Mouse (Mus musculus) spleen, postnatal 10 days (tissue): Measurements from ENCODE around the gene Lrmda.
A peak's percentile ranks its signal among the peaks of the same experiment; 100 is the strongest.

Source experiments
- DNase-seq, 2 experiments: peaks; one replicate each; pipeline ENCODE4 v3.0.0; 2021 to 2022; ENCODE audit warnings: low spot score in 2 of 2

Lrmda gene

DNA sequence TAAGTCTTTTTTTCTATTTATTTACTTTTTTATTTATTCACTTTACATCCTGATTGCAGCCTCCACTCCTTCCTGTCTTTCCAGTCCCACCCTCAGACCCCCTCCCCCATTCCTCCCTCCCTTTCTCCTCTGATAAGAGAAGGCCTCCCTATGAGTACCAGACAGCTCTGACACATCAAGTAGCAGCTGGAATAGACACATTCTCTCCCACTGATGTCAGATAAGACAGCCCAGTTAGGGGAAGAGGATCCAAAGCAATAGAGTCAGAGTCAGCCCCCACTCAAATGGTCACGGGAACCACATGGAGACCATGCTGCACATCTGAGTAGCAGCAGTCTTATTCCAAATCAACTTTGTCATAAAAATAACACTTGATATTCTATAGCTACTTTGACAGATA is 700.5 kb downstream of the Lrmda start:
- DNase-seq: no peak

DNA sequence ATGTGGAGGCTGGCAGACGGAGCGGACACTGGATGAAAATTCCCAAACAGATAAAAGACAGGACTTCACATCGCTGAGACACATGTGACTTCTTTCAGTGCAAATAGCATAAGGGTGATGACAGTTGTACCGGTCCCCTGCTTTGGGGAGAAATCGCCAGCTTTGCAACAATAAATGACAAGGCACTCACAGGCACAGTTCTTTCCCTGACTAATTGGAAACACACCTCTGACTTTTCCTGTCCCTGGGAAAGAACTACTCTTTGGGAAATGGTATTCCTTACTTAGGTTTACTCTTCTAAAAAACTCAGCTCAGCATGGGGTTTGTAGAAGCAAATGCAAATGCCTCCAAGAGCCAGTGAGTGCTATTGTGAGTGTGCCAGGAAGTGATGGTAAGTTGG is 702.3 kb downstream of the Lrmda start:
- DNase-seq: no peak

DNA sequence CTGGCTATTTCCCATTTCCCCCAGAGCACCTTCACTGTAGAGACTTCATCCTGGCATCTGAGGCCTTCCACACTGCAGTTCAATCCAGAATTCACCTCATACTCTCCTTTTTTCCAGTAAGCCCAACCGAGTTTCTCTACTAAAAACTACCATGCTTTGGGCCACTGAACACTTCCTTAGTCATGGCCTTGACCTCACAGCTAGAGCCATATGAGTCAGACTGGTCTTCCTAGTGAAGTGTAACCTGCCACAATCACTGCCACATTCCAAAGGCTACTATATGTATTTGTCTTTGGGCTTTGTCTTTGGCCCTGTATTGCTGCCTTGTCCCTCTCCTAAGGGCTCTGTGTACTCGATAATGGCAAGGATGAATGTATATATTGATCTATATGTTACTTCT is 708.0 kb downstream of the Lrmda start:
- DNase-seq: no peak

DNA sequence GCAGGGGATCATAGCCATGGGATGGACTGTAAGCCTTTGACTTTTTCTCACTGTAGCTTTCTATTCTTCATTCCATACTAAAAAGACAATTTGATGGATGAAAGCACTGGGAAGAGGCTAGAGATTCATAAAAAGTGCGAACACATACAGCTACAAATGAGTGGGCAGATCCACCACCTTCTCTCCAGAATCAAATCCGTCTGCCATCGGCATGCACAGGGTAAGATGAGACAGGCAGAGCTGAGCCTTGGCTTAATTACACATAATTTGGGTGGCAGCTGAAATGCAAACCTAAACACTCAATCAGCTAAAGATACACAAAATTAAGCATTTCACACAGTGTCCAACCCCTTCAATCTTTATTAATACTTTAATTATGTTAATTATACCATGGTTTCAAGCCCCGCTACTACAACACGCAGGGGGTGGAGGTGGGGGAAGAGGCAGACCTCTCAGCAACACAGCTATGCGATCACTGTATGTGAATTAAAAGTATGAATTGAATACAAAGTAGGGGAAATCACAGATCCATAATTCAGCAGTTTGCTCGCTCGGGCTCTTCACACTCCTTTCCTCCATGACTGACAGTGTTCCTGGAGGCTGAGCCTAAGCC is 709.2 kb downstream of the Lrmda start:
- DNase-seq: no peak

DNA sequence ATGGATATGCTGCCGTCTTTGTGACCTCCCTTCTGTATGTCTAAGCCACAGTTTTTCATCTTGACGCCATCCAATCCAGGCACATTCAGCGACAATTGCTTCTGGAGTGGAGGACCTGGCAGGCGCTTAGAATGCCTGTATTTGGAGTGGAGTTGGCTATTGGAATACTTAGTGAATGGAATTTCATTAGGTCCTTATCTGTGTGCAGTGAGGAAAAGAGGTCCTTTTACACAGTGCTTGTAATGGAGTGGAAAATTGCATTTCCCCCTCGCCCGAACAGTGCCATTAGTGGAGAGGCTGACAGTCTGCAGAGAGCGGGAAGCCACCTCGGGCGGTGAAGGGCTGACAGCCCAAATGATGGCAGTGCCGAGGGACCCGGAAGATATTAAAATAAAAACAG is 719.1 kb downstream of the Lrmda start:
- no peak for DNase-seq

DNA sequence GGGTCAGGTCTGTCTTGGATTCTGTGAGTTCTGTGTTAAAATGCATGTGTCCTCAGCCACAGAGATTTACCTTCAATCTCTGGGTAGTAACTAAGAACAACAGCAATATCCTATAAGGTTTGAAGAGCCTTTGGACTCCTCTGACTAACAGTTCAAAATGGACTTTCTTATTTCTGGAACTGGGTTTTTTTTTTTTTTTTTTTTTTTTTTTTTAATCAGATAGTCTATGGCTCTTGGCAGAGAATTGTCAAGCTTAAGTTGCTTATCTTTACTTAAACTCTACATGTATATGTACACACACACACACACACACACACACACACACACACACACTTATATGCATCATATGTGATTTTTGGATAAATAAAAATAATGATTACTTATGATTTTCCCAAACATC is 723.0 kb downstream of the Lrmda start:
- no peak for DNase-seq

DNA sequence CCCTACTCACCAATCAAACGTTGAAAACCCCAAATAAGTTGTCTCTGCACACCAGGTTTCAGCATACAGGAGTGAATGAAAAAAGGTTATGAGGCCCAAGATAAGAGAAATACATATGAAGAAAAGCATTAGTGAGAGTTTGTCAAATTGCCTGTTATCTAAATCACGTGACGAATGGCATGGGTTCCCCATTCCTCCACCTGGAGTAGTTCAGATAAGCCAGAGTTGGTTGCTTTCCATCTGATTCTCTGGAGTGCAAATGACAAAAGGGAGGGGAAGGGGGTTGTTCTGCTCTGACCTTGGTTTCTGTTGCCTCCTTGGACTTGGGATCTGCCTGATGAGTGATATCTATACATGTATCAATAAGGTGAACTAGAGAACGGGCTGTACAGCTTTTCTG is 723.8 kb downstream of the Lrmda start:
- DNase-seq: no peak

DNA sequence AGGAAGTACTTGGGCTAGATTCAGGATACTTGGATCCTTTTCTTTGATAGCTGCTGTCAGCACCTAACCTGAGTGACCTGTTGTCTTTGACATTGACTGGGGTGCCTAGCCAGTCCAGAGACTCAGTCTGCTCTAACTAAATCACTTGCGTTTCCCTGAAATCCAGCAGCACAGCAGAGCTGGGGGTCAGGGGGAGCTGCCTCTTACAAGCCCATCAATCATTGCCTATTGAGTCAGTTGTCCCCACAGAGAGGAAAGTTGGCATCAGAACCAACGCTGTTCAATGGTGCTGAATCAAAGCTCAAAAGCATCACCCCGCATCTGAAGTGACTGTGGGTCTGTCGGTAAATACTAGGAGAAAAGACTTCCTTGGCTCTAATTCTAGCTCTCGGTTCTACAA is 725.2 kb downstream of the Lrmda start:
- DNase-seq: no peak

DNA sequence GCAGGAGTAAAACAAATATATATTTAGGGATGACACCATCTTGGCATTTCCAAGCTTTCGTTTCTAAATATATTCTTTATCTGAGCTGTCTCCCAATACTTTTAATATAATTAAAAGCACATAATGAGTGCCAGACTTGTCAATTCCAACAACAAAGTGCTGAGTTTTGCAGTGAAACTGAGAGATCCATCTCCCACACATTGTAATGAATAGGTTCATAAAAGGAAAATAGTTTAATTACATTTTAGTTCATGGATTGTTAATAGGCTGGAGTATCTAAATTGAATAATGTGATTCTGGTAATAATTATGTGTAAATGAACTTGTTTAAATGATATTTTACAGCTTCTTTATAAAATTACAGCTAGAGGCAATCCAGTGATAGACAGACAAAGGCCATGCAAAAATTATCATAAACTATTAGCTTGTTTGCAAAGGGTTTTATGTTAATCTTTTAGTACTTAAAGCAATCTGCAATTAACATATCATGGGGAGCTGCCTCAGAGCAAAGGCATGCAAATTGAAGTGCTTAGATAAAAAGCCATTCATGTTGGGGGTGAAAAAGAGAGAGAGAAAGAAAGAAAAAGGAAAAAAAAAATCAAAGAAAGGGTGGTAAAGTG is 725.9 kb downstream of the Lrmda start:
- no peak for DNase-seq

DNA sequence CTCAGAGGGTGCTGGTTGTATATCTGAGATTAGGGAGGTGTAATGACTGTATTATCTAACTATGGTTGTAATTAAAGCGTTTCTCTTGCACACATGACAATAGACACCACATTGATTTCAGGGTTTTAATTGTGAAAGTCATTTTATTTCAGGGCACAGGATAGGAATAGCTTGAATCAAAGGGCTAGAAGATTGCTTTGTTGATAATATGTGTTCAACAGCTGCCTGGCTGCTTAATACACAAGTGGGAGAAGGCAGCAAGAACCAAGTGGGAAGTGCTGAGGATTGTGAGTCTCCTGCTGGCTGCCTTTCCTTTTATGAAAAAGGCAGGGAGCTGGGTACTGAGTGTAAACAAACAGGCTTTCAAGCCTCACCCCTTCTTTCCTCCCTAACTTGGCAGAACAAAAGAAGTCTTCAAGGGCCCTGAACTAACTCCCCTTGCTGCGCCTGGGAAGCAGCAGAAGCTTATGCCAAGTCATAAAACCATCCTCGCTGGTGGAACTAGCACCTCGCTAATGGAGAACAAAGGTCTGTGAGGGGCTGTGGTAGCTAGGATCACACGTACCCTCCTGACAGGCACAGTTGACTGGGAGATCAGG is 726.5 kb downstream of the Lrmda start:
- no peak for DNase-seq

DNA sequence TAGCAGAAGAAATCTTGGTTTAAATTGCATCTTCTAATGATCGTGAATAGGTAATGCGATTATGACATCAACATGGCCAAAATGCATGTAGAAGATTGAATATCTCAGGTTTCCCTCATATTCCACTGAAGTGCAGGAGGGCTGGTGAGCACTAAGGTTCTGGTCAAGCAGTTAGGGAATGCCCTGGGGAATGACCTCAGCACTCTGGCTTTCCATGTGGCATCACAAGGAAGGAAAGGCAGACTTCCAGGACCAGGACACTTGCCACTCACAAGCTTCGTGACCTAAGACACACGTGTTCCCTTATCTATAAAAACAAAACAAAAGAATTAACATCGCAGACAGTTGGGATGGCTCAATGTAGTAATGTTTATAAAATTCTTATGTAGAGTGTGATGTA is 728.3 kb downstream of the Lrmda start:
- no peak for DNase-seq

DNA sequence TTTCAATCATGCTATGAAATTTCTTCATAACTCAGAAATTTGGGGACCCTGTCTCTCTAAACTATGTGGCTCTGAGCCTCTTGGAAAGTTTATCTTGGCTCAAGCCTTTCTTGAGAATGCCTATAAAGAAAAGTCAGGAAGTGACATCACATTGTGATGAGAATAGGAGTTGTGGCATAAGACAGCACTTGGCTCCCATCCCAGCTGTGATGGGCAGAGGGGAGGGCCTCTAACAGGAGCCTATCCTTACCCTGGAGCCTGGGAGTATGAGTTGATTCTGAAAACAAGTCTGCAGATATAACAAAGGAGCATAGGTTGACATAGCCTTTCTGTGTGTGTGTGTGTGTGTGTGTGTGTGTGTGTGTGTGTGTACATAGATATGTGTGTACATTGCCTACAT is 730.9 kb downstream of the Lrmda start:
- DNase-seq: peak in 1 of 2 experiments; percentile 18

DNA sequence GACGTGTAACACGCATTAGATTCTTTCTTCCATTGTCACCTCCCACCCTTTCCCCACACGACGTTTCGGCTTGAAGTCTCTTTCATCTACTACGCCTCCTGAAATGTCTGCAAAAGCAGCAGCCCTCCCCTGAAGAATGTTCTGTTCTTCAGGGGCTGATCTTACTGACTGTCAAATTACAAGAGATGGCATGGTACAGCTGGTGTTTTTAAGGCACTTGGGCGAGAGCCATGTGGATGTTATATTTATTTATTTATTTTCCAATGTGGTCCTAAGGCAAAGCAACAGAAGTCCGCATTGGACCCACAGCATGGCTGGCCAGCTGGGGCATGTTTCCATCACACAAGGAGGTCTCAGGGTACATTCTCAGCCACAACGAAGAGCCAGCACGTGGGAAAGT is 731.8 kb downstream of the Lrmda start:
- DNase-seq: no peak

DNA sequence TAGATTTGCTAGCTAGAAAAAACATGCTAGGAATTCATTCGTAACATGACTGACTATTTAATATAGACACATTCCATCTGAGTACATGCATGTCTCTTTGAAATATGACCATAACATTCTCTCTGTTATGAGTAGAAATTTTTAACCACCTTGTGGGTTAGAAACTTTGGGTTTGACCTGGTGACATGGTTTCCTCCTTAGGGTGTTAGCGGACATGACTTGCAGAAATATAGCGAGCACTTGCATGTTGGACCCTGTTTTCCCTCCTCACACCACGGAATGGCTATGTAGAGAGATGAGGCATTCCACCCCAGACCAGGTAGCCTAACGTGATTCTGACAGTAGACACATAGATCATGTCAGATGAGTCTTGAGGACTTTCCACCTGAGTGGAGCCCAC is 735.1 kb downstream of the Lrmda start:
- DNase-seq: no peak

DNA sequence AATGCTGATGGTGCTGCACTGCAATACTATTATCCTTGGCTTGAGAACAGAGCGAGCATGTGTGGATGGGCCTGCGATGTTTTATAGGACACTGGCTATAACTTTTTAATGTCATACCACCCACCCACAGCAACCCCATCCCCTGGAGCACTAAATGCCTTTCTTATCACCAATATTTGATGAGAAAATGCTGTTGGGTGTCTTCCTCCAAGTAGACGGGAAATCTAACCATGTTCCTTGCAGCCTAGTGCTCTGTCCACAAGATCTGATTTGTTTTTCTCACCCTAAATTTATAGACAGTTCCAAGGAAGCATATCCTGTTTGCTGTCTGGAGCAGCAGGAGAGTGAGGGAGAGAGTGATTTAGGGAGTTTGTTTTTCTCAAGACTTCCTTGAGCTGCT is 738.0 kb downstream of the Lrmda start:
- no peak for DNase-seq

DNA sequence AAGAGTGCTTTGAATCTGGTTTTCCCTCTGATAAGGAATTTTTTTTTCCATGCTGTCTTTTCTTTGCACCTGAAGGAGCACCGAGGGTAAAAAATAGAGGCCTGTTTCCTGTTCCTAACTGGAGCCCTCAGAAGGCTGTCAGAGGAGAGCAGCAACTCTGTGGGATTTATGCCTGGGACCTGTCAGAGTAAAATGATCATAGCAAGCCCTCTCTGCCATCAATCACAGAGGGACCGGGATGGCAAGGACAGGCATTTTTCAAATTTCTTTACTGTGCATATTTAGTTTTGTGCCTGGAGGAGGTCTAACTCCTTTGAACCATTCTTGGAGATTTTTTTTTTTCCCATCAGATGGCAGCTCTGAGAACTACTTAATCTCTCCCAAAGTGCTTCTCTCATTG is 739.7 kb downstream of the Lrmda start:
- no peak for DNase-seq

DNA sequence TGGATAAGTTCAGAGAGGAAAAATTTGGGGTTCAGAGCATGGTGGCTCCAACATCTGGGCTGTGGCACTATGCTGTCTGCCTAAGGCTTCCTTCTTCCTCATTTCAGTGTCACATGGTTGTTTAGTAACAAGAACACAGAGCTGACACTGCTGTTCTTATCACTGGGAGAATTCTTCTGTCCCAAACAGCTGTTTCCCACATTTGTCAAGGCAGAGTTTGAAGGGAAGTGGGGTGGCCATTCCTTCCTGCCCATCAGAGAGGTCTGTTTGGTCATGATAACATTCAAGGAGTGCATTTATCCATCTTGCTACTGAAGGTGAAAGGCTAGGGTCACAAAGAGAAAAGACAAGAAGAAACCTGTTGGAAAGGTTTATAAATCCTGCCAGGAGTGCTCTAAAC is 740.2 kb downstream of the Lrmda start:
- no peak for DNase-seq

DNA sequence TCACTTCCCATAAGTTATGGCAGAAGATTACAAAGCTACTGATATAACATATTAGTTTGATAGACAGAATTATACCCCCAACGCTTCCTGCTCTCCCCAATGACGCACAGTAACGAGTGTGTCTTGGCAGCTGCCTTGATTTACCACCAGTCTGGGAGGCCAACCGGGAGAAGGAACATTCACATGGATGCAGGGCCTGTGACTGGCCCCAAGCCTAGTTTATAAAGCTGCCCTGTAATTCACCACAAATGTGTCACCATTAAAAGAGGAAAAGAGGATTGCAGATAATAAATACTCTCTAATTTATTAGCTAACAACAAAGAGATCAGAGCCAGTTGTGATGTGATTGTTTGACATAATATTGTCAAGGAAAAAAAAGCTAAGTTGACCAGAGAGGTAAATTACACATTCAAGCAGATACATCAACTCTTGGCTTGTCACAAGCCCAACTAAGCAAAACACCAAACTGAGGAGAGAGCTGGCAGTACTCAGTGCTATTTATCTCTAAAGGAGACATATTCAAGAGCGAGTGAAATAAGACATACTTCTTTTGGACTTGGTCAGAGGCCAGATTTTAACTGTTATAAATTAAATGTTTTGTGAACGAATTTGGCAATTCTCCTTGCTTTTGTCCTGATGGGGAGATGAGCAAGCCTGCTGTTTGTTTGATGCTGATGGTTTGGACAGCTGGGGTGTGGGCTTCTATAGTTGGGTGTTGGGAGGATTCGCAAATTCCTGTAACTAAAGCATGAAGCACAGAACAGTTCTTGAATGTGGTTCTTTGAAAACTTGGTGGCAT is 740.9 kb downstream of the Lrmda start:
- no peak for DNase-seq

DNA sequence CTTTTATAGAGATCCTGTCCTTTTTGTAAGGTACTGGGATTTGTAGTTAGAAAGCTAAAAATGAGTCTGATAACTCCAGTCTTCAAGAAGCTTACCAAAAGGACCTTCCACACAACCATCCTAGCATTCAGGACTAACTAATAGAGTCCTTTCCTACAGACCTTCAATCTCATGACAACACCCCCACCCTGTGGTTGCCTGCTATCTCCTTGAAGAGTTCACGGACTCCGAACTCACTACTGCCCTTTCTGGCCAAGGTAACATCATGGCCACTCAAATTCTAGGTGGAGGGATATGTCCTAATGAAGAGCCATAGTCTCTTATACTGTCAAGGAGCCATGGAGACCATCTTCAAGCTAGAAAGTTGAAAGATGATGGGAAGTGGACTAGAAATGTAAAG is 762.2 kb downstream of the Lrmda start:
- DNase-seq: no peak

DNA sequence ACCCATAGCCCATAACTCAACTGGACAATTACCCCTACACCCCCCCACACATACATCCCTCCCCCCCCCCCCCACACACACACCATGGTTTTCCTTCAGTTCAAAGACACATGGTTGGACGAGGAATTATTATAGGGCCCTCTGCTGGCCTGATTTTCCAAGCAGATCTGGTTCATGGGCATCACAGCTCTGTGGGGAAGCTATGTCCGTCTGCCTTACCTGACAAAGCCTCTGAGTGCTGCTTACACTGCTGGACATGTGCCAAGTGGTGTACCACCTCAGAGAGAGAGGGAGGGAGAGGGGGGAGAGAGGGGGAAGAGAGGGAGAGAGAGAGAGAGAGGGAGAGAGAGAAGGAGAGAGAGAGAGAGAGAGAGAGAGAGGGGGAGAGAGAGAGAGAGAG is 762.9 kb downstream of the Lrmda start:
- DNase-seq: no peak

DNA sequence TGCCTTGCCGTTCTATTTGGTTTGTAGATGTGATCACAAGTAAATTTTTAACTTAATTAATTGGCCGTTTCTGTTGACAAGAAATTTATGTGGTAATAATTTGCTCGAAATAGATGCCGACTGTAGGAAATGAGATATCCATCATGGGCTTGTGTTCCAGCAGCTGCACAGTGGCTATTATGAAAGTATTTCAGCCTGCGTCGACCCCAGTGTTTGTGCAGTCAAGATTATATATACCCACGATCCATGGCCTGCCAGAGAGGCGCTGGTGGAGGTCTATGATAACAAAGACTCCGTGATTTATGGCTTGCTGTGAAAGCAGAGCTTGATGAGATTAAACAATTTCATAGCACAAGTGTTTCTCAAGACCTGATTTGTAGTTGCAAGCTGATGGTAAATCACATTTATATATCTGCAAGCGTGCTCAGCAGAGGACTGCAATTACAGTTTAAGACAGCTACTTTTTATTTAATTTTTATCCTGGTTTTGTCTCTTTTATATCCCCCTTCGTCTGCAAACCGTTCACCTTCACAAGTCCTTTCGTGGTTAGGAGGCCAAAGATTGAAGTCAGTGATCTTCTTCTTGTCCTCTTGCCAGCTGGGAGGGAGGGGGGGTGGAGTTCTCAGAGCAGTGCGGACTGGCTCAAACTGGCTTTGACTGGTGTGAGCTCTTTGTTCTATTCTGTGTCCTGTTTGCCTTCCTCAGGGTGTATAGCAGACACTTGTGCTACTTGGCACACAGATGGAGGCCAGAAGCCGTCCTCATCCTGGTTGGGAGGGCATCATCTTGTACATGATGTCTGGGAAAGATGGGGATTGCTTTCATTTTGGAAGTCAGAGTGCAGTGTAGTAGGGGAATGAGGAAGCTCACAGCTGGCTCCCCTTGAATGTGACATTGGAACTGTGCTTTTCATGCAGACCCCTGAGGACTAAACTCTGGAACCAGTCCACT is 764.0 kb downstream of the Lrmda start:
- no peak for DNase-seq

DNA sequence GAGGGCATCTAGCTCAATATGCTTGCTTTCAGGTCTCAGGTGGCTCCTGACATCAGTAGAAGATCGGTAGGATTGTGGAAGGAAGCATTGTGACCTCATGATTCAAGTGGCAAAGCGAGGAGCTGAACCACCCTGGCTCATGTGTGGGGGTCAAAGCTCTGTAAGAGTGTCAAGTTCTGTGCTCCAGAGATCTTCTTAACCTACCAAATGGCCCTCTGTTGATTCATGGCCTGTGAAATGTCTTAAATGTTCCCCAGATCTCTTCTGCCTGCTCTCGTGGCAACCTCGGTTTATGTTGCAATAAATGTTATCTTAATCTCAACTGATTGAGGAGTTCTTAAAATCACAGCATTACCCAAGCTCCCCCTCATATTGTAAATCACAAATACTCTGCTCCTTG is 780.5 kb downstream of the Lrmda start:
- DNase-seq: no peak
